Mouse (Mus musculus) embryonic facial prominence, embryonic 15.5 days (tissue): ENCODE data around the gene Dnaaf5. TPM values are rescaled to one million over a fixed set of nuclear protein-coding genes. Genes with fewer than 3 reads are reported as not detected.

ENCODE experiments used
- ATAC-seq: fragments of 200-750 bp; cut with Nextera tagmentation; 2 replicates; pipeline ENCODE4 v1.8.0; 2017; ENCODE audit warnings: low read depth, moderate TSS enrichment; ENCODE audit not compliant: insufficient number of reproducible peaks, low FRiP score, low TSS enrichment
- H3K27ac ChIP-seq: fragments of 300-500 bp; sonication (generic); replicated peaks from 2 replicates; pipeline ENCODE4 v1.5.1; 2015; ENCODE audit warnings: mild to moderate bottlenecking, inconsistent platforms
- H3K27me3 ChIP-seq: fragments of 300-500 bp; sonication (generic); 2 replicates; pipeline ENCODE4 v1.6.1; 2015; ENCODE audit warnings: inconsistent platforms
- H3K36me3 ChIP-seq: fragments of 300-500 bp; sonication (generic); 2 replicates; pipeline ENCODE4 v1.6.1; 2015; ENCODE audit warnings: mild to moderate bottlenecking, inconsistent platforms
- H3K4me1 ChIP-seq: fragments of 300-500 bp; sonication (generic); 2 replicates; pipeline ENCODE4 v1.6.1; 2015; ENCODE audit warnings: inconsistent platforms
- H3K4me2 ChIP-seq: fragments of 300-500 bp; sonication (generic); replicated peaks from 2 replicates; pipeline ENCODE4 v1.6.1; 2015; ENCODE audit warnings: mild to moderate bottlenecking, inconsistent platforms
- H3K4me3 ChIP-seq: fragments of 300-500 bp; sonication (generic); replicated peaks from 2 replicates; pipeline ENCODE4 v1.5.1; 2015; ENCODE audit warnings: mild to moderate bottlenecking, inconsistent platforms
- H3K9ac ChIP-seq: fragments of 300-500 bp; sonication (generic); 2 replicates; pipeline ENCODE4 v1.6.1; 2015; ENCODE audit warnings: inconsistent platforms
- H3K9me3 ChIP-seq: fragments of 300-500 bp; sonication (generic); replicated peaks from 2 replicates; pipeline ENCODE4 v1.6.1; 2016; ENCODE audit warnings: inconsistent platforms
- WGBS: fragments of 180-500 bp; shearing (Covaris S2); methylation state at CpG from one replicate; pipeline ENCODE4 v1.1.7; 2015; 5-methylcytosine and 5-hydroxymethylcytosine counted together
- polyA plus RNA-seq: library from polyadenylated mRNA; unstranded; fragments of >200 nt; fragmentation: Nextera tagmentation; extraction: Ambion mirVana; gene quantifications from 2 replicates; pipeline ENCODE4 v1.2.1, GENCODE M21; 2015

The Dnaaf5 gene
- polyA plus RNA-seq, 1 experiment from 2014 or later: 12.7 TPM

- no peaks in the 10 kb centered on the region for H3K36me3 ChIP-seq
- no peaks in the 10 kb centered on the region for H3K27me3 ChIP-seq
- peak within 1 kb of the TSS; percentile 59 for H3K9ac ChIP-seq
- H3K4me1 ChIP-seq: peaks cover 37% of the 10 kb centered on the region
- under 1% methylated on average over 61 of the region's 64 CpGs for WGBS
- peak within 1 kb of the TSS; percentile 83 for H3K4me3 ChIP-seq
- H3K4me2 ChIP-seq: peak within 1 kb of the TSS; percentile 81
- ATAC-seq: peak; percentile 97
- H3K9me3 ChIP-seq: no peaks in the 10 kb centered on the region
- H3K27ac ChIP-seq: peak within 1 kb of the TSS; percentile 95
These were observed 50.2 kb downstream of the Dnaaf5 start, which contains the start of gene Sun1 for GRCm38 (mm10) chr5:139199995-139200769. Gene Sun1 (plus strand): TSS chr5:139200637.

DNA sequence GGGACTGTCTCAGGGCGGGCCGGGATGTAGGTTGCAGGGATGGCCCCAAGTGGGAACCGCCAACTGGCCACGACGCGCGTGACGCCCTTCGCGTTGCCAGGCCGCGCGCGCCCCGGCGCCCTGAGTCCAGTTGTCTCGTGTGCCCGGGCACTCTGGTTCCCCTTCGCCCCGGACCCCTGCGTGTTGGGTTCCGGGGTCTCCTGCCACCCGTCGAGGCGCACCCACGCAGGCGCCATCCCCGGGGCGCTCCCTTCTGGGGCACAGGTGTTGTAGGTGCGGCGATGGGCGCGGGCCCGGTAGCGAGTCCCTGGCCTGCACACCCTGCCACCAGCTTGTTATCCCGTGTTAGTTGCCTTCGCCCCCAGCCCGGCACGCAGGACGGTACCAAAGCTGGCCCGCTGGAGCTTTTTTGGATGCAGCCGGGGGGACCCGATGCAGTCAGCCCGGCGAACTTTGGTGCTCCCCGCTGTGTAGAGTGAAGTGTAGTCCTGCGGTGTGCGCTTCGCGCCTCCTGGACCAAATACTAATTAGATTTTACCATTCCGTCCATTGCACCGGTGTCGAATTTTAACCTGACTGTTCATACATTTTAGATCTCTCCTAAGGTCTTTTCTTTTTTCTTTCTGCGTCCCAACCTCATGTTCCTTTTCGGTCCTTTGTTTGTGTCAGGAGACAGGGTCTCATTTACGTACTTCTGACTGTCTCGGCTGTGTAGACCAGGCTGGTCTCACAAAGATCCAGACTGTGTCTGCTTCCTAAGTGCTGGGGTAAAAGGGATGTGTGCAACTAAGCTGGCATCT is 50.9 kb downstream of the Dnaaf5 start:
- H3K36me3 ChIP-seq: no peaks in the 10 kb centered on the region
- peak overlapping the region; percentile 81 for H3K4me2 ChIP-seq
- no peaks in the 10 kb centered on the region for H3K9me3 ChIP-seq
- under 1% methylated on average over 57 of the region's 57 CpGs for WGBS
- H3K27ac ChIP-seq: peak overlapping the region; percentile 95
- H3K4me3 ChIP-seq: peak overlapping the region; percentile 83
- H3K4me1 ChIP-seq: peaks cover 45% of the 10 kb centered on the region
- H3K9ac ChIP-seq: peak overlapping the region; percentile 59
- ATAC-seq: no peak; the same call in 1 of the 2 replicates
- H3K27me3 ChIP-seq: no peaks in the 10 kb centered on the region

GRCm38 (mm10) chr5:139202127-139202526 is 52.1 kb downstream of the Dnaaf5 start:
- no peak for ATAC-seq
- Histone ChIP-seq H3K9ac (no peak overlapping the region), H3K27me3 (no peaks in the 10 kb centered on the region), H3K4me1 (peaks cover 52% of the 10 kb centered on the region), H3K4me2 (peak overlapping the region; percentile 81), H3K4me3 (peak overlapping the region; percentile 83), H3K36me3 (no peaks in the 10 kb centered on the region), H3K9me3 (no peaks in the 10 kb centered on the region), H3K27ac (no peak overlapping the region)
- 71% methylated on average over 11 of the region's 11 CpGs for WGBS

- Histone ChIP-seq H3K27me3 (no peaks in the 10 kb centered on the region), H3K36me3 (no peaks in the 10 kb centered on the region), H3K4me2 (no peak overlapping the region), H3K4me3 (no peak overlapping the region), H3K9me3 (no peaks in the 10 kb centered on the region), H3K9ac (no peak overlapping the region), H3K4me1 (peaks cover 52% of the 10 kb centered on the region), H3K27ac (no peak overlapping the region)
- 83% methylated on average over 5 of the region's 5 CpGs for WGBS
- ATAC-seq: no peak
These were observed 53.3 kb downstream of the Dnaaf5 start for GRCm38 (mm10) chr5:139203312-139203711.

- Histone ChIP-seq H3K4me3 (no peak overlapping the region), H3K4me1 (peaks cover 43% of the 10 kb centered on the region), H3K36me3 (peaks cover 24% of the 10 kb centered on the region; the same call in 1 of the 2 replicates), H3K27ac (no peak overlapping the region), H3K27me3 (no peaks in the 10 kb centered on the region), H3K9me3 (no peaks in the 10 kb centered on the region), H3K4me2 (no peak overlapping the region), H3K9ac (no peak overlapping the region)
- ATAC-seq: no peak
- 17% methylated on average over 4 of the region's 4 CpGs for WGBS
These were observed 56.1 kb downstream of the Dnaaf5 start for GRCm38 (mm10) chr5:139206081-139206480.

GRCm38 (mm10) chr5:139206525-139206924 is 56.5 kb downstream of the Dnaaf5 start:
- H3K4me1 ChIP-seq: peaks cover 38% of the 10 kb centered on the region
- H3K4me2 ChIP-seq: no peak overlapping the region
- no peak for ATAC-seq
- no peak overlapping the region for H3K9ac ChIP-seq
- H3K27ac ChIP-seq: no peak overlapping the region
- no peaks in the 10 kb centered on the region for H3K27me3 ChIP-seq
- H3K36me3 ChIP-seq: peaks cover 24% of the 10 kb centered on the region; the same call in 1 of the 2 replicates
- H3K9me3 ChIP-seq: no peaks in the 10 kb centered on the region
- no peak overlapping the region for H3K4me3 ChIP-seq
- WGBS: 55% methylated on average over 7 of the region's 7 CpGs

GRCm38 (mm10) chr5:139208183-139208582 is 58.2 kb downstream of the Dnaaf5 start:
- Histone ChIP-seq H3K36me3 (peaks cover 24% of the 10 kb centered on the region; the same call in 1 of the 2 replicates), H3K4me2 (no peak overlapping the region), H3K9me3 (no peaks in the 10 kb centered on the region), H3K9ac (no peak overlapping the region), H3K27me3 (no peaks in the 10 kb centered on the region), H3K27ac (no peak overlapping the region), H3K4me1 (peaks cover 27% of the 10 kb centered on the region), H3K4me3 (no peak overlapping the region)
- no peak for ATAC-seq

DNA sequence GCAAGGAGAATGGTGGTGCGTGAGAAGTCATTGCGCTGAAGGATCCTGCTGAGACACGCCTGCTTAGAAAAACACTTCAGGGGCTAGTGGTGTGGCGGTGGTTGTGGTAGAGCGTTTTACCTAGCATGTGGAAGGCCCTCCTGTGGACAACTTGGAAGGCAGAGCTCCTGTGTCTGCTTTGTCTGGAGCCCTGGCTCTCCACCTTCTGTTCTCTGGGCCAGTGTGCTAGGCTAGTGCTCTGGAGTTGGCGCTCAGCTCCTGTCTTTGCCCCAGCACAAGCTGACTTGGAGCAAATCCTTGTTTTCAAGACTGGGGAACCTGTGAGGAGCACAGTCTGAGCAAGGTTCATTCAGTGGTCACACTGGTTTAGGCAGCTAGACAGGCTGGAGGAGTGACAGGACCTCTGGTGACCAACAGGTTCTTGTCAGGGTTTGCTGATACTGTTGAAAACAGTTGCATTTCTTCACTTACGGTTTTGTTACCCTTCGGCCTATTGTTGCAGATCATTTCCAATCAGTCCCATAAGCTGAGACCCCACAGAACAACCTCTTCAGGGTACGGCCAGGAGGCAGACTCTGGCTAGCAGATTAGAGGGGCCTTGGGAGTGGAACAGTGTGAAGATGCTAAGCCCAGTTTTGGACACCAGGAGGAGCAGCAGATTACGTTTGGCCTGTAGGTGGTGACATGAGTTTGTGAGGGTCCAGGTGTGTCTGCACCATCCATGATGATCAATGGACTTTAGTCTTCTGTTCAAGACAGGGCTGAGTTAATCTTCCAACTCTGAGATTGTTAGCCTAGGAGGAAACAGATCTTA is 59.1 kb downstream of the Dnaaf5 start:
- 81% methylated on average over 10 of the region's 10 CpGs for WGBS
- Histone ChIP-seq H3K4me2 (no peak overlapping the region), H3K36me3 (peaks cover 24% of the 10 kb centered on the region), H3K4me1 (peaks cover 24% of the 10 kb centered on the region), H3K27me3 (no peaks in the 10 kb centered on the region), H3K27ac (no peak overlapping the region), H3K4me3 (no peak overlapping the region), H3K9ac (no peak overlapping the region), H3K9me3 (no peaks in the 10 kb centered on the region)
- ATAC-seq: no peak

DNA sequence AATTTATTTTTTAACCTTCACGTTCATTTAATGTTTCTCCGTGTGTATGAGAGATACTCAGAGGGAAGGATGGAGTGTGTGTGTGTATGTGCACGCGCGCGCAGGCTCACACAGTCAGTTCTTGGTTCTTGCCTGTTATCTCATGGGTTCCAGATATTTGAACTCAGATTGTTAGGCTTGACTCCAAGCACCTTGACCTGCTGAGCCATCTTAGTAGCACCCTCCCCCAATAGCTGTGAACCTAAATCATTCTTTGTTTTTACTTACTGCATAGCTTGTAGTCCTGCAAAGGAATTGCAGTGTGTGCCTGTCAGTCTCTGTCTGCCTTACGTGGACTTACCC is 59.6 kb downstream of the Dnaaf5 start:
- ATAC-seq: no peak
- H3K36me3 ChIP-seq: peaks cover 24% of the 10 kb centered on the region
- no peak overlapping the region for H3K4me3 ChIP-seq
- H3K9ac ChIP-seq: no peak overlapping the region
- H3K4me2 ChIP-seq: no peak overlapping the region
- no peak overlapping the region for H3K27ac ChIP-seq
- no peaks in the 10 kb centered on the region for H3K27me3 ChIP-seq
- peaks cover 23% of the 10 kb centered on the region for H3K4me1 ChIP-seq
- 93% methylated on average over 7 of the region's 7 CpGs for WGBS
- H3K9me3 ChIP-seq: no peaks in the 10 kb centered on the region

DNA sequence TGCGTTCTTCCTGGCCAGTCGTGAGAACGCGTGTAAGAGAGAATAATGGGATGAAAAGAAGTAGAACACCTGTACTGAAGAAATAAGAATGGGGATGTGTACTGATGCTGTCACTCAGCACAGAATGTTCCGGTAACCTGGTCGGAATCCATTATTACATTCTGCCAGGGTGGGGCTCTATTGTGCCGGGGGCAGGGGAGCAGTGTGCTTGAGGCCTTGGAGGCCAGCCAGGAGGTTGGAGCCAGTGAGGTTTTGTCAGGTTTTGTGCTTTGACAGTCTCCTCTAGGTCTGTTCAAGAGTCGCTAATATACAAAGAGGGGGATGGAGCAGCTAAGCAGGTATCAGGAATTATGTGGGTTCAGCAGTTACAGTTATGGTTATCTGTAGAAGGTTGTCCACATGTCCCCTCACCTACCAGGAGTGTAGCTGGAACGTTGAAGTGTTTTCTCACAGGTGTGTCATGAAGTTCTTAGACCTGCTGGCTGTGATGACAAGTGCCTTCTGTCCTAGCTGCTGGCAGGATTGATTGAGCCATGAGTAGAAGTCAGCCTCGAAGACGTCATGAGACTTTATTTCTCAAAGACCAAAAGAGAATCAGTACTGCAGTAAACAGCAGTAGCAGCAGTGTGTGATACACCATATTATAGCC is 61.8 kb downstream of the Dnaaf5 start:
- WGBS: 83% methylated on average over 11 of the region's 11 CpGs

More for the DNA sequence above, 61.8 kb downstream of the Dnaaf5 start:
- Histone ChIP-seq H3K27me3 (no peaks in the 10 kb centered on the region), H3K4me2 (no peak overlapping the region), H3K4me1 (0 out of 2 replicates have a peak, but pooled peaks cover 1% of the 10 kb centered on the region), H3K9me3 (no peaks in the 10 kb centered on the region), H3K27ac (no peak overlapping the region), H3K9ac (no peak overlapping the region), H3K4me3 (no peak overlapping the region), H3K36me3 (peaks cover 43% of the 10 kb centered on the region)
- no peak for ATAC-seq
